Mouse (Mus musculus): ENCODE data around the gene N4bp1.

DNA sequence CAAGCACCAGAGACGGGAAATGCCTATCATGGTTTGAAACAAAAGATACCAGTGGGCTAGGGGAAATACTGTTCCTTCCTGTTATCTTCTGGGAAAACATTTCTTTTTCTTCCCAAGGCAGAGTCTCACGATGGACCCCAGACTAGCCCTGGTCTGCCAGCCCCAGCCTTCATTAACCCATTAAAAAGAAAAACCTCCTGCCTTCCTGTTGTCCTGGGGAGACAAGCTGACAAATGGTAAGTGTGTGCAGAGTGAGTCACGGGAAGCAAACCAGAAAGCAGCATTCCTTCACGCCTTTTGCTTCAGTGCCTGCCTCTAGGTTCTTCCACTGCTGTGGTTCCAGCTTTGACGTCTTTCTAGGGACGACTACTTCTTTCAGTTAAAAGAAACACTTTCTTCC, 83.1 kb downstream of the N4bp1 start:
- TF ChIP-seq MAFK (IDR thresholded peaks at IDR 0.05; ENCODE audit: insufficient replicate concordance, low read length) (no peak), POLR2AphosphoS2 (IDR thresholded peaks at IDR 0.05; ENCODE audit: low read depth, low read length) (no peak), CHD1 (IDR thresholded peaks at IDR 0.05; ENCODE audit: low read depth, low read length) (no peak), ZC3H11A (IDR thresholded peaks at IDR 0.05; ENCODE audit: low read depth, low read length) (no peak), CTCF (conservative IDR thresholded peaks at IDR 0.05 in 1 of 2, IDR thresholded peaks at IDR 0.05 in 1 of 2; ENCODE audit: low read depth in 2 of 2, low read length in 2 of 2) (no peak), USF2 (conservative IDR thresholded peaks at IDR 0.05; ENCODE audit: low read depth, low read length) (no peak), USF1 (IDR thresholded peaks at IDR 0.05; ENCODE audit: low read depth, low read length) (no peak), MAZ (IDR thresholded peaks at IDR 0.05; ENCODE audit: low read depth, low read length) (no peak), SIN3A (IDR thresholded peaks at IDR 0.05; ENCODE audit: low read length) (no peak), ZKSCAN1 (IDR thresholded peaks at IDR 0.05; ENCODE audit: borderline replicate concordance, low read depth, low read length) (no peak), KAT2A (IDR thresholded peaks at IDR 0.05; ENCODE audit: insufficient replicate concordance, low read length) (no peak), TCF12 (IDR thresholded peaks at IDR 0.05; ENCODE audit: low read depth, low read length) (no peak)

Measured in CH12.LX (cell line).